Mouse (Mus musculus) E14TG2a.4 (cell line): ENCODE data around the gene Myo16.

Experiments
- CTCF ChIP-seq: conservative IDR thresholded peaks from 2 replicates; pipeline ENCODE4 v1.5.1; 2014; ENCODE audit warnings: low read length
- POU5F1 ChIP-seq: IDR thresholded peaks from 2 replicates; pipeline ENCODE4 v1.6.1; 2014; ENCODE audit warnings: low read length, borderline replicate concordance

DNA sequence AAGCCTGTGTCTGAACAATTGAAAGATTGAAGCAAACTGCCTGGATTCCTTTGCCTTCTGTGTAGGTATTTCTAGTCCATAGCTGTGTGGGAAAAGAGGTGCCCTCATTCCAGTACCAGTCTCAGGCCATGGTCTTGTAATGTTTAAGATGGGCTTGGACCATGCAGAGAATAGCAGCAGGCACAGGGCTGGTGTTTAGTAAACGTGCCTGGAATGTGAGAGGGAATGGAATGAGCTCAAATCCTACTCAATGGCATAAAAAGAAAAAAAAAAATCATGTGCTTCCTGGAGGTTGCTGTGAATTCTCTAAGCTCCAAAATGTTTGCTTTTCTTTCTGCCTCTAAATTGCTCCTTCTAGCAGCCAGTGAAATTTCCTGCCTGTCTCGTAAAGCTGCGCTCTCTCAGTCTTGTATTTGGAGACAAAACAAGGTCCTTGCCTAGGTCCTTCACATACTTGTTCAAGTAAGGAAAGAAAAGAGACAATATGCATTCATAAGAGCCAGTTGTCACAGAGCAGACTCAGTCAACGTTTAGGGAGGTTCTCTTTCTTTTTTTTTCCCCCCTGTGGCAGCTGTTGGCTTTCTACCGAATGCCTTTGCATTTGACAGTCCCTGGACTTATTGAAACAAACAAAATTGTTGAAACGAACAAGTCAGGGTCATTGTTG is 70.0 kb downstream of the Myo16 start:
- TF ChIP-seq CTCF: no peak
- no peak for TF ChIP-seq POU5F1
